Mouse (Mus musculus) lung, postnatal 10 days (tissue): ENCODE data around the gene Cst10.

ENCODE experiments used
- DNase-seq: peaks from one replicate; pipeline ENCODE4 v3.0.0; 2021

Cst10 gene

DNA sequence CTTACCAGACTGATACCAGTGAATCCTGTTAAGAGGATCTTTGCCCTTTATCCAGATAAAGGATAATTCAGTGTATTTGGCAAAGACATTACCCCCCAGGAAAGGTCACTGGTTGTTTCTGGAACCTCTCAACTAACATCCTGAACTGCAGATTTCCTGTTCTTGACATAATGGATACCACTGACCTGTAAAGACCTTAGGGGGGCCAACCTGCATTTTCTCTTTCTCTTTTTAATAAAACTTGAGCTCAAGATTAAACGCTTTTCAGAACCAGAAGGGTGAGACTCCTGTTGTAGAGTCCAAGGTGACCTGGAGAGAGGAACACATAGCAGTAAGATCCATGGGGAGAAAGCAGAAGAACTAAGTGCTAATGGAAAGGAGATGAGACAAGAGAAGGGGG, at the start of gene Cst10:
Gene Cst10, plus strand, starts transcription at position 301 of the 400 bp plus-strand sequence.
- no peak for DNase-seq

DNA sequence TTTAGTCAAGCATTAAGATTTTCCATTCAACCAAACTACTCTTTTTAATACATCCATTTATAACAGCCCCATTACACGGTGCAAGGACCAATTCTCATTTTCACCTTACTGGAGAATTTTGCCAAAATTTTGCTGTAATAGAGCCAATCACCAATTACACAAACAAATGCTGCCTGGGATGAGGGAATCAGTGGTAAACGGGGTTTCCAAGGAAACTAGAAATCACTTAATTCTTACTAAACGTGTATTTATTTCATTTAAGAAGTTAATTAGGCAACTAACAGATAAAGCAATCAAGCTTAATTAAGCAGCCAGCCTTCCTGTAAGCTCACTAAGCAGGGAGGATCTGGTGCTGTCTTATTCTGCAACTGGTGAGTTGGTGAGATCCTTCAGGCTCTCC, 11.9 kb upstream of the Cst10 start:
- DNase-seq: no peak

DNA sequence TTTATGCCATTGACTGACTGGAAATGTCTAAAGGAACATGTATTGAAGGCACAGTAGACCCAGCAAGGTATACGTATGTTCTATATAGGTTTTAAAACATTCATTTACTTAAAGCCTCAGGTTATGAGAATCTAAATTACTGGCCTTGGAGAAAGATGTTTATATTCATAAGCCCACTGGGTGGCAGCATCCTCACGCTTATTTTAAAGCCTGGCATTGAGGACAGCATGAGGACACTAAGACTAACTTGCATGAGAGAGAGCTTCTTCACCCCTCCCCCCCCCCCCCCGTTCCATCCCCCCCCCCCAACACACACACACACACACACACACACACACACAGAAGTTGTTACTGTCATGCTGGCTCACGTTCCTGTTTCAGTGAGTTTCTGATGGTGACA, 17.7 kb downstream of the Cst10 start:
- no peak for DNase-seq
